Mouse (Mus musculus) embryonic facial prominence, embryonic 15.5 days (tissue): ENCODE measurements around the gene Tiam1. TPM values are rescaled to one million over a fixed set of nuclear protein-coding genes. Genes with fewer than 3 reads are reported as not detected.

Source experiments
- ATAC-seq: fragments of 200-750 bp; cut with Nextera tagmentation; 2 replicates; pipeline ENCODE4 v1.8.0; 2017; ENCODE audit warnings: low read depth, moderate TSS enrichment; ENCODE audit not compliant: insufficient number of reproducible peaks, low FRiP score, low TSS enrichment
- H3K27ac ChIP-seq: fragments of 300-500 bp; sonication (generic); replicated peaks from 2 replicates; pipeline ENCODE4 v1.5.1; 2015; ENCODE audit warnings: mild to moderate bottlenecking, inconsistent platforms
- H3K27me3 ChIP-seq: fragments of 300-500 bp; sonication (generic); 2 replicates; pipeline ENCODE4 v1.6.1; 2015; ENCODE audit warnings: inconsistent platforms
- H3K36me3 ChIP-seq: fragments of 300-500 bp; sonication (generic); 2 replicates; pipeline ENCODE4 v1.6.1; 2015; ENCODE audit warnings: mild to moderate bottlenecking, inconsistent platforms
- H3K4me1 ChIP-seq: fragments of 300-500 bp; sonication (generic); 2 replicates; pipeline ENCODE4 v1.6.1; 2015; ENCODE audit warnings: inconsistent platforms
- H3K4me2 ChIP-seq: fragments of 300-500 bp; sonication (generic); replicated peaks from 2 replicates; pipeline ENCODE4 v1.6.1; 2015; ENCODE audit warnings: mild to moderate bottlenecking, inconsistent platforms
- H3K4me3 ChIP-seq: fragments of 300-500 bp; sonication (generic); replicated peaks from 2 replicates; pipeline ENCODE4 v1.5.1; 2015; ENCODE audit warnings: mild to moderate bottlenecking, inconsistent platforms
- H3K9ac ChIP-seq: fragments of 300-500 bp; sonication (generic); 2 replicates; pipeline ENCODE4 v1.6.1; 2015; ENCODE audit warnings: inconsistent platforms
- H3K9me3 ChIP-seq: fragments of 300-500 bp; sonication (generic); replicated peaks from 2 replicates; pipeline ENCODE4 v1.6.1; 2016; ENCODE audit warnings: inconsistent platforms
- WGBS: fragments of 180-500 bp; shearing (Covaris S2); methylation state at CpG from one replicate; pipeline ENCODE4 v1.1.7; 2015; 5-methylcytosine and 5-hydroxymethylcytosine counted together
- polyA plus RNA-seq: library from polyadenylated mRNA; unstranded; fragments of >200 nt; fragmentation: Nextera tagmentation; extraction: Ambion mirVana; gene quantifications from 2 replicates; pipeline ENCODE4 v1.2.1, GENCODE M21; 2015

The Tiam1 gene
- polyA plus RNA-seq, 1 experiment from 2014 or later: 45.3 TPM

DNA sequence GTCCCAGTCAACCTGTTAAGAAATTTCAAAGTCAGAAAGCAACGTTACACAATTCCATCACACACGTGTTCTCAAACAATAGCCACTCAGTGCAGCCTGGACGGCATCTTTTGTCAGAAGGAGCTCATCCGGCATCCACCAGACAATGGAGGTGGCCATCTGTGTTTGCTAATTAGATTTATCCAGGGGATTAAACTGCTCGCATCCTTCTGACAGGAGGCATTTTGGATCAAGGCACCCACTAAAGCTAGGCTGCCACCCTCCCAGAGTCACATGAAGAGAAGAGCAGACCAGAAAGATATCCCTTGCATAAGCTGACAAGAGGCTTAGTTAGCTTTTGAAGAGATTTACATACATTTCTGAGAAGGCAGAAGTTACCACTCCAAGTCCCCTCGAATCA is 404.6 kb downstream of the Tiam1 start:
- Histone ChIP-seq H3K9ac (no peak overlapping the region), H3K4me2 (no peak overlapping the region), H3K4me3 (no peak overlapping the region), H3K9me3 (no peaks in the 10 kb centered on the region), H3K27ac (no peak overlapping the region), H3K27me3 (no peaks in the 10 kb centered on the region), H3K4me1 (no peaks in the 10 kb centered on the region), H3K36me3 (no peaks in the 10 kb centered on the region)
- WGBS: 22% methylated on average over 6 of the region's 6 CpGs
- no peak for ATAC-seq

Other genes with a start within 250 kb of the Tiam1 start
- 973 and 1,001 TPM in 2 replicates for gene Sod1, start 77.0 kb upstream of the Tiam1 start, polyA plus RNA-seq
- 27.9 and 31.3 TPM in 2 replicates for gene Scaf4, start 140.7 kb upstream of the Tiam1 start, polyA plus RNA-seq
- gene Hunk, start 242.2 kb upstream of the Tiam1 start, polyA plus RNA-seq: 12.4 and 12.9 TPM in 2 replicates